Mouse (Mus musculus): ENCODE measurements around the gene Lamtor3.

DNA sequence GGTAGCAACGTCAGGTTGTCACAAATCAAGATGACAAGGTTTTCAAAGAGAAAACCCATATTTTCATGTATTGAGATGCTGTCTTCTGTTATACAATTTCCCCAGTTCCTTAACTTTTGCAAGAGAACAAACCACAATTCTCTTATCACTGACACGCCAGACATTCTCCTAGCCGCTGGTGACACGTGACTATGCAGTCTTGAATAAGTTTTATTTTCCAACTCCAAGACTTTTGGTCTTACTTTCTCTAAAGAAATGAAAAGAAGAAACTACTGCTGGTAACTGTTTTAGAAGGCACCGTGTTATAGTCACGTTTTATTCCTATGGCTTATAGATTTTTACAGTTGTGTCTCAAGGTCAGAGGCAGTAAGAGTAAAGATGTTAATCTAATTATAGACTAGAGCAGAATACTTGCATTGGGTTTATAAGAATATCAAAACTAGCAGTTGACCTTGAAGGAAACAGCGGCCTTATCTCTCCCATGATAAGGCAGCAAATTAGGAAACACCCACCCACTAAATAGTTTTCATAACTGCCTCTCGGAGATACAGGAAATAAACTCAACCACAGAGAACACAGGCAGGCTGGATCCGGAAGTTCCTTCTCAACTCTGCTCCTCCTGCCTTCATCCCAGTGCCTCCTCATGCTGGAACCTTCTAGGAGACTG, 50.6 kb downstream of the Lamtor3 start:
- TF ChIP-seq CTCF (IDR thresholded peaks at IDR 0.05; ENCODE audit: borderline replicate concordance, control insufficient read depth, extremely low read depth, insufficient read depth, low read length, poor library complexity) (no peak), POLR2A (IDR thresholded peaks at IDR 0.05; ENCODE audit: control insufficient read depth, extremely low read depth, insufficient read depth, low read length, poor library complexity) (no peak)

All from thymus, adult 2 months (tissue).